Mouse (Mus musculus) neural tube, embryonic 15.5 days (tissue): ENCODE measurements around the gene Etv5. TPM values are rescaled to one million over a fixed set of nuclear protein-coding genes. Genes with fewer than 3 reads are reported as not detected.
"Not testable (repeated sequence)": the region's sequence is repeated elsewhere in the genome, so short reads cannot be mapped to it uniquely, and the experiment has no call there.

ENCODE experiments used
- ATAC-seq: fragments of 200-750 bp; cut with Nextera tagmentation; 2 replicates; pipeline ENCODE4 v1.8.0; 2017; ENCODE audit warnings: mild to moderate bottlenecking, moderate TSS enrichment, moderate library complexity; ENCODE audit not compliant: low FRiP score
- H3K27ac ChIP-seq: fragments of 300-500 bp; sonication (generic); replicated peaks from 2 replicates; pipeline ENCODE4 v1.5.1; 2015; ENCODE audit warnings: mild to moderate bottlenecking, inconsistent platforms
- H3K27me3 ChIP-seq: fragments of 300-500 bp; sonication (generic); replicated peaks from 2 replicates; pipeline ENCODE4 v1.6.1; 2015; ENCODE audit warnings: inconsistent platforms
- H3K36me3 ChIP-seq: fragments of 300-500 bp; sonication (generic); 2 replicates; pipeline ENCODE4 v1.6.1; 2015; ENCODE audit warnings: inconsistent platforms
- H3K4me1 ChIP-seq: fragments of 300-500 bp; sonication (generic); 2 replicates; pipeline ENCODE4 v1.6.1; 2015; ENCODE audit warnings: inconsistent platforms
- H3K4me2 ChIP-seq: fragments of 300-500 bp; sonication (generic); 2 replicates; pipeline ENCODE4 v1.6.1; 2015; ENCODE audit warnings: inconsistent platforms, mild to moderate bottlenecking, moderate library complexity
- H3K4me3 ChIP-seq: fragments of 300-500 bp; sonication (generic); replicated peaks from 2 replicates; pipeline ENCODE4 v1.5.1; 2015; ENCODE audit warnings: mild to moderate bottlenecking, inconsistent platforms
- H3K9ac ChIP-seq: fragments of 300-500 bp; sonication (generic); replicated peaks from 2 replicates; pipeline ENCODE4 v1.6.1; 2015; ENCODE audit warnings: mild to moderate bottlenecking, inconsistent platforms
- H3K9me3 ChIP-seq: fragments of 300-500 bp; sonication (generic); replicated peaks from 2 replicates; pipeline ENCODE4 v1.6.1; 2016; ENCODE audit warnings: inconsistent platforms
- WGBS: fragments of 180-500 bp; shearing (Covaris S2); methylation state at CpG from one replicate; pipeline ENCODE4 v1.1.7; 2015; ENCODE audit warnings: mixed read lengths; 5-methylcytosine and 5-hydroxymethylcytosine counted together
- polyA plus RNA-seq: library from polyadenylated mRNA; unstranded; fragments of >200 nt; fragmentation: Nextera tagmentation; extraction: Ambion mirVana; gene quantifications from 2 replicates; pipeline ENCODE4 v1.2.1, GENCODE M21; 2015

The Etv5 gene
- polyA plus RNA-seq, 1 experiment from 2014 or later = 22.3 TPM

DNA sequence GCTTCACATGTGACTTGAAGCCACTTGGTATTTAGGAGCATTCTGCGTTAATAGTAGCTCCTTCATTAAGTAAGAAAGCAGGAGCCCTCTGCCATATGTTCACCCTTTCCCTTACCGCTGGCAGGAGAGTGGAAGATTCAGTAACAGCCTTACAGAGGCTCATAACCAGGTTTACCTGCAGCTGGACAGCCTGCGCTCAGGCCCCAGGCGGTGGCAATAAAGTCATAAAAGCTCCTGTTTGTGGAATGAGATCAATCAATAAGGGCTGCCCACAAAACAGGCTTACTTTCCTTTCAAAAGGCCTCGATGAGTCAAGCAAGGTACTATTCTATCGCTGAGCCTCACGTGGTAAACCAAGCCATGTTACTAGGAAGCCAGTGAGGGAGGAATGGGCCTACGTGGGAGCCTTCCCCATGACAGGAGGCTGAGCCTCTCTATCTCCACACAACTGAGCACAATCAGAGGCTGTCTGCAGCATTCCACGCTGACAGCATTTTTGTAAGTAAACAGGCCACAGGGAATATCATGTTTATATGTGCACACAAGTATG lies 49.1 kb downstream of the Etv5 start:
- H3K9ac ChIP-seq = 0 out of 2 replicates have a peak overlapping the region, but pooled peaks have one; percentile 0
- H3K4me2 ChIP-seq = no peak overlapping the region
- WGBS = 36% methylated on average over 9 of the region's 9 CpGs
- H3K9me3 ChIP-seq = no peaks in the 10 kb centered on the region
- no peaks in the 10 kb centered on the region for H3K36me3 ChIP-seq
- no peak overlapping the region for H3K4me3 ChIP-seq
- no peaks in the 10 kb centered on the region for H3K27me3 ChIP-seq
- 0 out of 2 replicates have a peak, but pooled peaks have one; percentile 20 for ATAC-seq
- H3K27ac ChIP-seq = peak overlapping the region; percentile 49
- H3K4me1 ChIP-seq = peaks cover 23% of the 10 kb centered on the region

DNA sequence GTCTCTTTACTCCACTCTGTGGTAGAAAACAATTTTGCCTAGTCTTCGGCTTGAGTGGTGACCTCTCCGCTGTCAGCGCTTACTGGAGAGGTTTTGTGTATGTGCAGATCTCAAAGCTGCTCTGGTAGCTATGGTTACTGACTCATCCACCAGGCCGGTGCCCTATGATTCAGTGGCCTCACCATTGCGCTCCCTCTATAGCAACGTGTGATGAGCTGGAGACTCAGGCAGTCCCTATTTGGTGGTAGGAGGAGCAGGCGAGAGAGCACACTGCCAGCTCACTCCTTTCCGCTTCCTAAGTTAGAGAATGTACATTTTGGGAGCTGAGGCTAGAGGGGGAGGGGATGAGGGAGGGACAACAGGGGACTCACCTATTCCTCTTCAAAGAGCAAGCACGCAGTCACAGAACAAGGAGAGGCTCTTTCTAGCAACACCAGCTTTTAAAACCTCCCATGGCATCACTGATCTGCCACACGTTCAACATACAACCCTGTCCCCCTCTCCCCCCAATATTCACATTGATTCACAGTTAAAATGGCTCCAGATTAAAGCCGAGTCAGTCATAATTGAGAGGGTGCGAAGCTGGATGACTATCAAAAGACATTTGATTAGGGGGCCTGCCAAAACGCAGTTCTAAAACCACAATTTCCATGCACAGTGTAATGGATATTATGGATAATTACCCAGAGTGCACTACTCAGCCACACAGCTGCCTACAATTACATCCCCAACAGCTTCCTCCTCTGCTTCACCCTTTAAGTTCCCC lies 50.2 kb downstream of the Etv5 start:
- Histone ChIP-seq H3K9me3 (no peaks in the 10 kb centered on the region), H3K27me3 (no peaks in the 10 kb centered on the region), H3K9ac (no peak overlapping the region), H3K36me3 (no peaks in the 10 kb centered on the region), H3K27ac (peak overlapping the region; percentile 49), H3K4me3 (no peak overlapping the region), H3K4me1 (peaks cover 23% of the 10 kb centered on the region), H3K4me2 (no peak overlapping the region)
- ATAC-seq = peak; percentile 45; the same call in 1 of the 2 replicates
- WGBS = 59% methylated on average over 13 of the region's 13 CpGs

DNA sequence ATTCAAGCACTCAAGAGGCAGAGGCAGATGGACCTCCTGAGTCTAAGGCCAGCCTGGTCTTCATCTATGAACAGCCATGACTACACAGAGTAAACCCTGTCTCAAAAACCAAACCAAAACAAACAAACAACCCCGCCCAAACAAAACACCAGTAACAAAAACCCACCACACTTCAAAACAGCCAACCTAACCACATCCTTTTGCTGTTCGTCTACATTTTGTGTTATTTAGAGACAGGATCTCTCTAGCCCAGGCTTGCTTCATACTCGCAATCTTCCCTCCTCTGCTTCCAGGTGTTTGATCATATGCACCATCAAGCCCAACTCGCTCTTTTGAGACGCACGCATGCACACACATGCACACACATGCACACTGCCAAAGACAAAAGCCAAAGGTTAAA lies 51.8 kb downstream of the Etv5 start:
- H3K9ac ChIP-seq = no peak overlapping the region
- H3K4me2 ChIP-seq = no peak overlapping the region
- H3K27me3 ChIP-seq = no peaks in the 10 kb centered on the region
- H3K4me1 ChIP-seq = peaks cover 23% of the 10 kb centered on the region
- no peak overlapping the region for H3K4me3 ChIP-seq
- no peak overlapping the region for H3K27ac ChIP-seq
- no peaks in the 10 kb centered on the region for H3K9me3 ChIP-seq
- WGBS = 95% methylated on average over 6 of the region's 6 CpGs
- no peaks in the 10 kb centered on the region for H3K36me3 ChIP-seq
- ATAC-seq = no peak

DNA sequence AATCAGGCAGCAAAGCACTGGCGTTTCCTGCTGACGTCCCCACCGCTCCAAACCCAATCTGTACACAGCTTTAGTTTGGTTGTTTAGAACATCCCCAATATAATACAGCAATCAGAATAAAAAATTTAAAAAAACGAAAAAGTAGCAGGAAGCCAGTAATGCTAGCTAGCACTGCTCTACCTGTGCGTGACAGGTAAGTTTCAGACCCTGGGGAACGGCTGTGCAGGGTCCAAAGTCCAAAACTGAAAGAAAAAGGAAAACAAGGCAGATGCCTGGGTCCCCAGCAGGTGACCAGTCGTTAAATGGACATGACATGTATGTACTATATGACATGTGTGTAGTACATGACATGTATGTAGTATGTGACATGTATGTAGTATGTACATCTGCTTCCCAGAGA lies 57.5 kb downstream of the Etv5 start:
- not testable (repeated sequence) for H3K27ac ChIP-seq, H3K9me3 ChIP-seq, H3K27me3 ChIP-seq, H3K4me1 ChIP-seq, H3K4me3 ChIP-seq, ATAC-seq, H3K9ac ChIP-seq, H3K4me2 ChIP-seq, H3K36me3 ChIP-seq
- 95% methylated on average over 6 of the region's 7 CpGs for WGBS

DNA sequence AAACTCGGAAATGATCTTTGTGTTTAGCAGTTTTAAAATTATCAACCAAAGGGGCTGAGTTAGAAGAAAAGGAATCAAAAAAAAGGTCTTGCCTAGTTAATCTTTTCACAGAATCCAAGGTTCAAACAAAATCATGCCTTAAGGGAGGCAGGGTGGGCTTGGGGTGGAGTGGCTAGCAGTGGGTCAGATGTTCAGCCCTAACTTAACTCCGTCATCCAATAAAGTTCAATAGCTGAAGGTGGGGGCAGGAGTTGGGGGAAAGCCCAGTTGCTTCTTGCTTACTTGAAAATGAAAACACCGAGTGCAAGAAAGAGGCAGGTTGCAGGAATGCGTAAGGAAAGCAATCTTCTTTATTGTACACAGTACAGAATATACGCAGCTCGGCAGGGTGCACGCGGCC lies 58.5 kb downstream of the Etv5 start:
- H3K4me3 ChIP-seq = no peak overlapping the region
- no peaks in the 10 kb centered on the region for H3K9me3 ChIP-seq
- 76% methylated on average over 8 of the region's 8 CpGs for WGBS
- ATAC-seq = no peak
- H3K27me3 ChIP-seq = no peaks in the 10 kb centered on the region
- no peak overlapping the region for H3K27ac ChIP-seq
- peaks cover 4% of the 10 kb centered on the region; the same call in 1 of the 2 replicates for H3K4me1 ChIP-seq
- no peaks in the 10 kb centered on the region for H3K36me3 ChIP-seq
- no peak overlapping the region for H3K4me2 ChIP-seq
- H3K9ac ChIP-seq = no peak overlapping the region

DNA sequence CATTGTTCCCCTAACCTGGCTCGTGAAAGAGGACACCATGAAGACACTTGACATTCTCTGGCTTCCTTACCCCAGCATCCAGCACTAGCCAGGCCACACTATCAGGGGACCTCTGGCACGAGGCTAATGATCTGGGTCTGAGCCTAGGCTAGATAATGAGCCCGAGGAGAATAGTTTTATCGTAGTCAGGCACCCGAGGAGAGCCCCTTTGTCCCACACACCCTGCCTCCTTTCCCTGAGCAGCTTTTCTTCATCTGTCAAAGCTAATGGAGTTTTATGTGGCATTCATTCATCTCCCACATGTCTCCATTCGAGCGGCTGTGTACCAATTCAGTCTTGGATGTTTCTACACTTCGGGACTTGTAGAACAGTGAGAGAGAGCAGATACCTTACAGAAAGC lies 59.5 kb downstream of the Etv5 start:
- H3K27ac ChIP-seq = no peak overlapping the region
- no peak overlapping the region for H3K4me2 ChIP-seq
- H3K36me3 ChIP-seq = no peaks in the 10 kb centered on the region
- no peak overlapping the region for H3K4me3 ChIP-seq
- no peaks in the 10 kb centered on the region for H3K9me3 ChIP-seq
- H3K4me1 ChIP-seq = peaks cover 4% of the 10 kb centered on the region; the same call in 1 of the 2 replicates
- no peaks in the 10 kb centered on the region for H3K27me3 ChIP-seq
- WGBS = 7% methylated on average over 8 of the region's 8 CpGs
- no peak overlapping the region for H3K9ac ChIP-seq
- no peak for ATAC-seq

DNA sequence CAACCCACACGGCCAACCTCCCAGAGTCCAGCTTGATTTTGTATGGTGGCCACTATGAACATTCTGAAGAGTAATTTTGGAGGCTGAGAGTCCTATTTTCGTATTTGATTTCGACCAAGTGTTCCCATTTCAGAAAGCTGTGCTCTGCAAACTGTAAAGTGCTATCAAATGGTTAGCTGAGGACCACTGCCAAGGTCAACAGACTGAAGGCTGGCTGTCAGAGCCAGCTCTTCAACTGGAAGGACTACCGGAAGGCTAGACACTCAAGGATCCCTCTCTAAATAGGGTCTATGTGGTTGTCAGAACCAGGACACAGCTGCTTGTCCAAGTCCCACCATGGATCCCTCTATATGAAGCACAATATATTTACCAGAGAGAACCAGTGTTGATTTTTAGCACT lies 60.2 kb downstream of the Etv5 start:
- Histone ChIP-seq H3K9me3 (no peaks in the 10 kb centered on the region), H3K36me3 (no peaks in the 10 kb centered on the region), H3K4me1 (peaks cover 4% of the 10 kb centered on the region; the same call in 1 of the 2 replicates), H3K27me3 (no peaks in the 10 kb centered on the region), H3K9ac (no peak overlapping the region), H3K4me2 (no peak overlapping the region), H3K27ac (no peak overlapping the region), H3K4me3 (no peak overlapping the region)
- WGBS = 97% methylated on average over 4 of the region's 4 CpGs
- no peak for ATAC-seq

DNA sequence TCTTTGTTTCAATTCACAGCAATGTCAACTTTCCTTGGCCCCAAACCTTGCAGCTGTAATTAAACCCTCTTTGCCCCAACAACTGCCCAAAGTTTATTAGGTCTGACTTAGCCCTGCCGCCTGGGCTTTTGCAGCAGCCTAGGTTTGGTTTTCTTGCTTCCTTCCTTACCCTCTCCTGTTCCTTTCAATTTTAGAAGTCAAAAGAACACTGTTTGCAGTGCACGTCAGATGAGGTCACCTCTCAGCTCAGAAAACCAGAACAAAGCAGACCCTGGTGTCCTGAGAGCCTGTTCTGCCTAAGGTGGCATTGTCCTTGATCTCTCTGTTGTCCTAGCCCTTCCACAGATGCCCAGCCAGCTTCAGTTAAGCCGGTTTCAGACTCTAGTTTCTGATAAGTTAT lies 61.8 kb downstream of the Etv5 start:
- H3K27me3 ChIP-seq = no peaks in the 10 kb centered on the region
- no peak overlapping the region for H3K4me2 ChIP-seq
- no peak for ATAC-seq
- 61% methylated on average over 3 of the region's 3 CpGs for WGBS
- no peaks in the 10 kb centered on the region for H3K9me3 ChIP-seq
- H3K27ac ChIP-seq = no peak overlapping the region
- peaks cover 4% of the 10 kb centered on the region; the same call in 1 of the 2 replicates for H3K4me1 ChIP-seq
- H3K36me3 ChIP-seq = no peaks in the 10 kb centered on the region
- no peak overlapping the region for H3K9ac ChIP-seq
- no peak overlapping the region for H3K4me3 ChIP-seq

DNA sequence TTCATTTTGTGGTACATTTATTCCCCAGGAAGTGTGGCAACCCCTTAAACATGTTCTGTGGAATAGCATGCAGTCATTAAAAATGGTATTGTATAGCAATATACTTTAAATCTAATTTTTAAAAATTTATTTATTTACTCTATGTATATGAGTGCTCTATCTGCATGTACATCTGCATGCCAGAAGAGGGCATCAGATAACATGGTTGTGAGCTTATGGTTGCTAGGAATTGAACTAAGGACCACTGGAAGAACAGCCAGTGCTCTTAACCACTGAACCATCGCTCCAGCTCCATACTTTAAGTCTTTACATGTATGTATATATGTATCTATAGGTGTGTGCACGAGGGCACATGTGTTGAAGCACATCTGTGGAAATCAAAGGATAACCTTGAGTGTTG lies 64.6 kb downstream of the Etv5 start:
- H3K27me3 ChIP-seq = no peaks in the 10 kb centered on the region
- no peaks in the 10 kb centered on the region for H3K36me3 ChIP-seq
- peaks cover under 1% of the 10 kb centered on the region; the same call in 1 of the 2 replicates for H3K4me1 ChIP-seq
- no peaks in the 10 kb centered on the region for H3K9me3 ChIP-seq
- WGBS = 80% methylated on average over 2 of the region's 2 CpGs
- no peak overlapping the region for H3K9ac ChIP-seq
- H3K4me3 ChIP-seq = no peak overlapping the region
- H3K4me2 ChIP-seq = no peak overlapping the region
- no peak overlapping the region for H3K27ac ChIP-seq
- ATAC-seq = no peak

DNA sequence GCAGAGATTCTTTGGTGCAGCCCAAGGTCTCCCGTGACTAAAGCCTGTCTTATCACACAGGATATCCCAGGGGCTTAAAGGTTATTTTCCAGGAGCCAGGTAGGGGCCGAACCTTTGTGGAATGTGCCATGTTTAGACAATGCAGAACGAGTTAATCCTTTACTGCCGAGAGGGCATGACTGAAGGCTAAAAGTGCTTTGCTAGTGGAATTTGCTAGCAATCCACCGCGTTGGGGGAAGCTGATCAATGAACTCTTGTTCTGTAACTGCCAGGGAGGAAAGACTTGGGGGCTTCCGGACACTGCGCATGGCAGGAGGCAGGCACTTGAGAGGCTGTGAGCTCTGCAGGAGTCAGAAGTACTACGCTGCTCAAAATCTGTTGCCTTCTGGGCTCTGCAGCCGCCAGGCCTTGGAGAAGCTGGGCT lies 66.8 kb downstream of the Etv5 start:
- Histone ChIP-seq H3K27me3 (no peaks in the 10 kb centered on the region), H3K4me3 (no peak overlapping the region), H3K27ac (no peak overlapping the region), H3K4me1 (no peaks in the 10 kb centered on the region), H3K4me2 (no peak overlapping the region), H3K9me3 (no peaks in the 10 kb centered on the region), H3K36me3 (no peaks in the 10 kb centered on the region), H3K9ac (no peak overlapping the region)
- 48% methylated on average over 10 of the region's 10 CpGs for whole genome bisulfite sequencing
- ATAC-seq = no peak

DNA sequence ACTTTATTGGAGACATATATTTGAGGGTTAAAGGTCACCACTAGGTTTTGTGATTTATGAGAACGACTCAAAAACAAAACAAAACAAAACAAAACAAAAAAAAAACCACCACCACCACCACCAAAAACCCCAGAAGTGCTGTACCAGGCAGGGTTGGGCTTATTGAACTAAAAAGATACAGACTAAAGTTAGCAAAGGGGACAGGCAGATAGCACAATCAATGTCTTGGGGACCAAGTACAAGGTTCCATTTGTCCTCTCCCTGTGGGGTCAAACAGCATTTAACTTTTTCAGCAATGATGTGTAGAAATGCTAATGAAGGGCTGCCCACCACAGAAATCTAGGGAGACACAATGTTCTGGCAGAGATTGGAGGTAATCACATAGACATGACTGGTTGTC lies 67.3 kb downstream of the Etv5 start:
- Histone ChIP-seq H3K36me3 (no peaks in the 10 kb centered on the region), H3K4me3 (no peak overlapping the region), H3K4me2 (no peak overlapping the region), H3K27ac (no peak overlapping the region), H3K27me3 (no peaks in the 10 kb centered on the region), H3K4me1 (no peaks in the 10 kb centered on the region), H3K9ac (no peak overlapping the region), H3K9me3 (no peaks in the 10 kb centered on the region)
- WGBS = 69% methylated on average over 1 of the region's 1 CpGs
- ATAC-seq = no peak

DNA sequence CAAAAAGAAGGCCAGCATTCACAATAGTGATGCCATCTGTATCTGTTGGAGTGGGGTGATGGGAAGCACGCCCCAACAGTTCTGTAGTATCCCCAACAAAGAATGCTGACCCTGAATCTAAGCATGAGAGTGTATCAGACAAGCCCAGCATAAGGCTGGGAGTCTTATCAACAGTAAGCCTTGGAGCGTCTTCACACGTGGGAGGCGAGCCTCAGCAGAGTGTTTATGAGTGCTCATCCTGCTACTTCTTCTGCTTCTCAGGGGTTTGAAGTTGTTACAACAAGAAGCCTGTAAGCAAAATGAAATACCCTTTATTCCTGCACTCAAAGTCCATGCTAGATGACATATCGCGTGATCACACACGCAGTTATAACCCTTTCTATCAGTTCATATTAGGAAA lies 72.4 kb downstream of the Etv5 start:
- H3K4me2 ChIP-seq = no peak overlapping the region
- H3K9ac ChIP-seq = no peak overlapping the region
- no peaks in the 10 kb centered on the region for H3K27me3 ChIP-seq
- no peak for ATAC-seq
- no peaks in the 10 kb centered on the region for H3K4me1 ChIP-seq
- WGBS = 91% methylated on average over 7 of the region's 7 CpGs
- H3K9me3 ChIP-seq = no peaks in the 10 kb centered on the region
- no peak overlapping the region for H3K27ac ChIP-seq
- H3K36me3 ChIP-seq = no peaks in the 10 kb centered on the region
- no peak overlapping the region for H3K4me3 ChIP-seq
